Mouse (Mus musculus): Measurements from ENCODE around the gene Prpf6. TPM values are rescaled to one million over a fixed set of nuclear protein-coding genes. Genes with fewer than 3 reads are reported as not detected.

Prpf6 gene
- total RNA-seq, 2 experiments from 2014 or later, result 30.9 to 37.1 TPM

Small RNA genes lying within 50 kb of the gene (microRNA-seq; reads per million reads assigned to microRNA genes)
- 0 to 0.48 reads per million in 2 experiments for gene Mir7006

Other genes starting within 250 kb of the Prpf6 start
- gene Zgpat, start 226.9 kb upstream of the Prpf6 start, total RNA-seq (2021), result 10 to 100 TPM; 21.0 to 21.4 TPM
- gene Arfrp1, start 226.5 kb upstream of the Prpf6 start, total RNA-seq (2021), result 10 to 100 TPM; 43.9 to 44.0 TPM
- 1 to 10 TPM; 7.9 to 8.7 TPM for gene Lime1, start 211.8 kb upstream of the Prpf6 start, total RNA-seq (2021)
- 10 to 100 TPM; 13.8 to 14.4 TPM for gene Zbtb46, start 132.4 kb upstream of the Prpf6 start, total RNA-seq (2021)
- not detected for gene Abhd16b, start 98.7 kb upstream of the Prpf6 start, total RNA-seq (2021)
- gene Tpd52l2, start 94.7 kb upstream of the Prpf6 start, total RNA-seq (2021), result 10 to 100 TPM; 63.4 to 68.9 TPM
- 10 to 100 TPM; 81.4 to 83.8 TPM for gene Dnajc5, start 71.4 kb upstream of the Prpf6 start, total RNA-seq (2021)
- 10 to 100 TPM; 41.0 to 47.0 TPM for gene Uckl1, start 7.0 kb upstream of the Prpf6 start, total RNA-seq (2021)
- gene Zfp512b, start 935 bp downstream of the Prpf6 start, total RNA-seq (2021), result 10 to 100 TPM; 20.4 to 27.3 TPM
- 1 to 10 TPM; 1.8 to 2.1 TPM for gene Samd10, start 7.3 kb downstream of the Prpf6 start, total RNA-seq (2021)
- not detected for gene Gm29797, start 65.2 kb downstream of the Prpf6 start, total RNA-seq (2021)
- gene Sox18, start 79.8 kb downstream of the Prpf6 start, total RNA-seq (2021), result 10 to 100 TPM; 73.4 to 77.1 TPM
- 1 to 10 TPM; 6.4 to 8.7 TPM for gene Tcea2, start 88.4 kb downstream of the Prpf6 start, total RNA-seq (2021)
- gene Rgs19, start 102.1 kb downstream of the Prpf6 start, total RNA-seq (2021), result 1 to 10 TPM; 7.2 to 8.1 TPM
- gene Lkaaear1, start 106.6 kb downstream of the Prpf6 start, total RNA-seq (2021), result not detected
- not detected for gene Oprl1, start 123.1 kb downstream of the Prpf6 start, total RNA-seq (2021)
- not detected for gene Myt1, start 171.5 kb downstream of the Prpf6 start, total RNA-seq (2021)
- 10 to 100 TPM; 43.4 to 61.5 TPM for gene Pcmtd2, start 246.0 kb downstream of the Prpf6 start, total RNA-seq (2021)

Data from heart, postnatal 14 days (tissue).